Mouse (Mus musculus) lung, adult 2 months (tissue): ENCODE results near the gene Slc5a2. TPM values are rescaled to one million over a fixed set of nuclear protein-coding genes. Genes with fewer than 3 reads are reported as not detected.

ENCODE experiments used
- DNase-seq: peaks from one replicate; pipeline ENCODE4 v3.0.0; 2022
- H3K4me1 ChIP-seq: fragments of 200-500 bp; 2 replicates; pipeline ENCODE4 v1.6.1; 2011; ENCODE audit warnings: low read length; ENCODE audit not compliant: control insufficient read depth, insufficient read depth
- H3K4me3 ChIP-seq: fragments of 200-500 bp; replicated peaks from 2 replicates; pipeline ENCODE3; 2011; ENCODE audit warnings: low read depth, mild to moderate bottlenecking, control low read depth, low read length; ENCODE audit errors: extremely low read depth
- CTCF ChIP-seq: fragments of 200-500 bp; IDR thresholded peaks from 2 replicates; pipeline ENCODE4 v1.5.1; 2011; ENCODE audit warnings: mild to moderate bottlenecking, low read length, control low read depth; ENCODE audit not compliant: insufficient read depth
- POLR2A ChIP-seq: fragments of 200-500 bp; IDR thresholded peaks from 2 replicates; pipeline ENCODE4 v1.6.1; 2011; ENCODE audit warnings: low read depth, mild to moderate bottlenecking, control low read depth, low read length, borderline replicate concordance; ENCODE audit errors: extremely low read depth
- WGBS: fragments of 180-500 bp; shearing (Covaris S2); methylation state at CpG from one replicate; pipeline ENCODE4 v1.1.7; 2018; 5-methylcytosine and 5-hydroxymethylcytosine counted together
- polyA plus RNA-seq: library from polyadenylated mRNA; depleted of rRNA; stranded (reverse); fragments of >200 nt; gene quantifications from 2 replicates; pipeline ENCODE4 v1.2.3, GENCODE M21; 2012

The Slc5a2 gene
- polyA plus RNA-seq, 1 experiment = 0.09 TPM

DNA sequence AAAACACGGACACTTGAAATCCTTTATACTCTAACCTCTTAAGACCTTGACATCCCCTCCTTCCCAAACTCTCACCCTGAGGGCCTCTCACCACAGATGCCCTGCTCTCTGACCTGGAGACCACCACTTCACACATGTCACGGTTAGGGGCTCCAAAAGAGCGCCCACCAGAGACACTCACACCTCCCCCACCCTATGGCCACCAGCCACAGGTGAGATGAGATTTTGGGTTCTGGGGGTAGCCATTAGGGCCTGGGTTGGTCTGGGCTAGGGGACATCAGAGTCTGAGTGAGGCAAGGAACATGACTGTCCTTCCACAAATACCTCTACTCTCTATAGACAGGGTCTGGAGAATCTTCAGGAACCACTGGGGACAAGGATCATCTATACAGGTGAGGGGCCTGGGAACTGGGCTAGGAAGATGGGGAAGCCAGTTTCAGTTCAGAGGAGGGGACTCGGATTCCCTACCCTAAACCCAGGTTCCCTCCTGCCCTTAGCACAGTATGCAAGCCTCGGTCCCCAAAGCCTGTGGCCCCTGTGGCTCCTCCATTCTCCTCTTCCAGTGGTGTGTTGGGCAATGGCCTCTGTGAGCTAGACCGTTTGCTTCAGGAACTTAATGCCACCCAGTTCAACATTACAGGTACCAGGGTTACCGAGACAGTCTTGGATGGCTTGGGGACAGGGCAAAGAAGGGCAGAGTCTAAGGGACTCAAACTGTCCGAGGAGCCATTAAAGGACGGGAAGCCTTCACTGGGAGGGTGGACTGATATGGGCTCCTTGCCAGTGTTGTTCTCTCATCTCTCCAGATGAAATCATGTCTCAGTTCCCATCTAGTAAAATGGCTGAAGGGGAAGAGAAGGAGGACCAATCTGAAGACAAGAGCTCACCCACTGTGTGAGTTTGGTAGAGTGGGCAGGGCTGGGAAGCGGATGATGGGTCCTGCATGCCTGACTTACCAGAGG, 17.1 kb upstream of the Slc5a2 start:
- peaks cover 8% of the 10 kb centered on the region for H3K4me1 ChIP-seq
- DNase-seq = no peak
- TF ChIP-seq POLR2A (no peak), CTCF (no peak)
- WGBS = 51% methylated on average over 10 of the region's 10 CpGs
- peak overlapping the region; percentile 44 for H3K4me3 ChIP-seq

DNA sequence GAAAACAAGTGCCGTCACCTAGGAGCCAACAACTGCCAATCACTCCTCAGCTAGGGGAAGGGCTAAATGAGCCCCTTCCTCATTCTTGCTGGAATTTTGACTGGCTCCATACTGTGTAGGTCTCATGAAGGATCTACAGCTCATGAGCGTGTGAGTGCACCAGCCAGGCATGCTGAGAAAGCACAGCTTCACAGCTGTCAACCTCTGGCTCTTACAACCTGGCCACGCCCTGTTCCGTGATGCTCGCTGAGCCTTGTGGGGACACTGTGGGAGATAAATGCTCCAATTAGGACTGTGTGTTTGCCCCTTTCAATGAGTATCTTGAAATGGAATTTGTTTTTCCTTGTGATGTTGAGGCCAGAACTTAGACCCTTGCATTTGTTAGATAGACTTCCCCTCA, 15.5 kb upstream of the Slc5a2 start:
- no peak; the same call in 1 of the 2 replicates for TF ChIP-seq POLR2A
- TF ChIP-seq CTCF = no peak
- H3K4me1 ChIP-seq = peaks cover 8% of the 10 kb centered on the region
- WGBS = 79% methylated on average over 5 of the region's 5 CpGs
- no peak for DNase-seq
- H3K4me3 ChIP-seq = no peak overlapping the region

DNA sequence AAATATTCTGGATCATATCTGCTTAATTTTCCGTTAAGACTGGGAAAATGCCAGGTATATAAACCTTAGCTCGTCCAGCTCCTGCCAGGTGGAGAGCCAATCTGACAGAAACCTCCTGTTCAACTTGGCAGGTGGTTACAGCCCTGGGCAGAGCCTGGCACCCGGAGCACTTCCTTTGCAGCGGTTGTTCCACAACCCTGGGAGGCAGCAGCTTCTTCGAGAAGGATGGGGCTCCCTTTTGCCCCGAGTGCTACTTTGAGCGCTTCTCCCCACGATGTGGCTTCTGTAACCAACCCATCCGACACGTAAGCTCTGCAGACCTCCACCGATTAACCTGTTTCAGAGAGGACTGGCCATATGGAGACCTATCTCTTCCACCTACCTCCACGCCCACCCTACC, 13.5 kb upstream of the Slc5a2 start:
- no peak for DNase-seq
- no peak overlapping the region for H3K4me3 ChIP-seq
- H3K4me1 ChIP-seq = peaks cover 9% of the 10 kb centered on the region
- TF ChIP-seq POLR2A (no peak), CTCF (no peak)
- WGBS = 57% methylated on average over 12 of the region's 12 CpGs

DNA sequence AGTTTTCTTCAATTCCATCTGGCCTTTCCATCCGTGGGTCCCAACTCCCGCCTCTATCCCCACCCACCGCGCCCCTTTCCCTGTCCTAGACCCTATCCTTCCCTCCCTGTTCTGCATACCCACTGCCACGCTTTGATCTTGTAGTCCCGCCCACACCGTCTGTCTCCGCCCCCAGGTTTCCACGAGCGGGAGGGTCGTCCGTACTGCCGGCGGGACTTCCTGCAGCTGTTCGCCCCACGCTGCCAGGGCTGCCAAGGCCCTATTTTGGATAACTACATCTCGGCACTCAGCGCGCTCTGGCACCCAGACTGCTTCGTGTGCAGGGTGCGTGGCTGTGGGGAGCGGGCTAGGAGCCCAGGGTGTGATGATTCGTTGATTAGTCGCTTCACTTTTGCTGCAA, 12.8 kb upstream of the Slc5a2 start:
- no peak for TF ChIP-seq POLR2A
- TF ChIP-seq CTCF = no peak
- DNase-seq = no peak
- no peak overlapping the region for H3K4me3 ChIP-seq
- H3K4me1 ChIP-seq = peaks cover 15% of the 10 kb centered on the region
- 34% methylated on average over 24 of the region's 24 CpGs for WGBS

DNA sequence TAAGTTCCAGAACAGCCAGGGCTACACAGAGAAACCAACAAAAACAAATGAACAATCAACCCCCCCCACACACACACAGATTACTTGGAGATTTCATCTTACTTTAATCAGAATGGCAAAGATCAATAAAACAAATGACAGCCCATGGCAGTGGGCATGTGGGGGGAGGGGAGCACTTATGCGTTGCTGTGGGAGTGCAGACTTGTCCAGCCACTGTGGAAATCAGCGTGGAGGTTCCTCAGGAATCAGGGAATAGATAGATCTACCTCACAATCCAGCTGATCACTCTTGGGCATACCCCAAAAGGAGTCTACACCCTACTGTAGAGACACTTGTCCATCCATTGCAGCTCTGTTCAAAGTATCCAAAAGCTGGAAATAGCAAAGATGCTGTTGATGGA, 10.5 kb upstream of the Slc5a2 start:
- Histone ChIP-seq H3K4me1 (peaks cover 9% of the 10 kb centered on the region), H3K4me3 (no peak overlapping the region)
- DNase-seq = no peak
- 53% methylated on average over 2 of the region's 2 CpGs for WGBS
- TF ChIP-seq POLR2A = 0 out of 2 replicates have a peak, but pooled peaks have one; percentile 23
- no peak for TF ChIP-seq CTCF

DNA sequence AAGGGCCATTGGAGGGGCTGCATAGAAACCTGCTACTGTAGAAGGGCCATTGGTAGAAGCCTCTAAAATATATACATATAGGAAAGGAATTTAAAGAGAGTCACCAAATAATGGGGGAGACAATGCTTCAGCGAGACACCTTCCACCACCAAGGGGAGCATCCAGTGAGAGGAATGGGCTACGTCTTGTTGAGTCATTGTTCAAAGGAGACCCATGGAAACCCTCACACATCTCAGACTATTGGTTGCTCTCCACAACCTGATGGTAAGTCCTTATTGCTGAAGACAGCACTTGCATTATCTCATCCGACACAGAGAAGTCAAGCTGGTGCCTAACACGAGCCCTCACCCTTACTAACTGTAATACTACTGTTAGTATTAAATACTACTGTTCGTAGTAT, 9.7 kb upstream of the Slc5a2 start:
- no peak for TF ChIP-seq CTCF
- no peak for TF ChIP-seq POLR2A
- H3K4me1 ChIP-seq = peaks cover 9% of the 10 kb centered on the region
- H3K4me3 ChIP-seq = no peak overlapping the region
- WGBS = 76% methylated on average over 5 of the region's 5 CpGs
- no peak for DNase-seq

DNA sequence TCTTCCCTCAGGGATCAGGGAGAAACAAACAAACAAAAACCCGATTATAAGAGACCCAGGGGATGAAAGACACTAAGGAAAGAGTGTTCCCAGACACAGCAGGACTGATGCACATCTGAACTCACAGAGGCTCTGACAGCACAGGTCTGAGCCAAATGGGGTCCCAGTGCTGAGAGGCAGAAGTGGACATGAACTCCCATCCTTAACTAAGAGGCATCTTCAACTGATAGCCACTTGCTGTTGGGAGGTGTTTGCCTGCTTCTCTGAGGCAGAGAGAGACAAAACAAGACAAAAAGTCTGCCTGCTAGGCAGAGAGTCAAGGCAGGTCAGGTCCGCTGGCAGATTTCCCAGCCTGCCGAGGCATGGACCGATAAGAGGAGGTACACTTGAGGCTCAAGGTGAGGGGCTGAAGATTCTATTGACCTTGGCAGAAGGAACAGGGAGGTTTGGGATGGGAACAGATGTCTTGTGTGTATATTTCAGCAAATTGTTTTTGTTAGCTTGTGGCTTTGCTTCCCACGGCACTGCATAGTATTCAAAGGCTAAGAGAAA, 8.6 kb upstream of the Slc5a2 start:
- H3K4me1 ChIP-seq = peaks cover 9% of the 10 kb centered on the region
- TF ChIP-seq POLR2A = no peak
- no peak for TF ChIP-seq CTCF
- H3K4me3 ChIP-seq = no peak overlapping the region
- DNase-seq = no peak
- WGBS = 18% methylated on average over 5 of the region's 5 CpGs

DNA sequence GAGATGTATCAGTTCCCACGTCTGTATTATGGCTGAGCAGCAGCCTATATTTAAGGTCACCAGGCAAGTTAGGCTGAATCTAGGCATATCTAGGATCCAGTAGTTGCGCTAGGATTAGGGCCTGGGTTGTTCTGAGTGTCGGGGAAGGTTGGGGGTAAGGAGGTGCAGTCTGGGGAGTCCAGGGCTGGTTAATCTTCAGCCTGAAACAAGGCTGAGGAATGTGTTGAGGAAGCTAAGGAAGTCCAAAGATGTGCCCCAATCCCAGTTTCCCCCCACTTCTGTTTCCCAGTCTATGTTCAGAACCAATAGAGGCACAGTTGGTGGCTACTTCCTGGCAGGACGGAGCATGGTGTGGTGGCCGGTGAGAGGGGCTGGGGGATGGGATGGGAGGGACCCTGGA, 599 bp downstream of the Slc5a2 start:
- WGBS = 69% methylated on average over 5 of the region's 5 CpGs
- DNase-seq = no peak
- Histone ChIP-seq H3K4me3 (no peak overlapping the region), H3K4me1 (no peaks in the 10 kb centered on the region)
- TF ChIP-seq POLR2A (no peak), CTCF (no peak)

DNA sequence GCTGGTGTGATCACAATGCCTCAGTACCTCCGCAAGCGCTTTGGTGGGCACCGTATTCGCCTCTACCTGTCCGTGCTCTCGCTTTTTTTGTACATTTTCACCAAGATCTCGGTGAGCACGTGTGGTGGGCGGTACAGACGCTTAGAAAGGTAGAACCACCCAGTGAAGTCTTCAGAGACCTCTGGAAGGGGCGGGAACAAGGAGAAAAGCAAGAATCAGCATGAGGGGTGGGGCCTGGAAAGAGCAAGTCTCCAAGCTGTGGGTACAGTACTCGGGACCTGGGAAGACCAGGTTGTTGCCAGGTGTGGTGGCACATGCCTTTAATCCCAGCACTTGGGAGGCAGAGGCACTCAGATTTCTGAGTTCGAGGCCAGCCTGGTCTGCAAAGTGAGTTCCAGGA, 1.9 kb downstream of the Slc5a2 start:
- H3K4me3 ChIP-seq = no peak overlapping the region
- no peak for DNase-seq
- TF ChIP-seq CTCF = no peak
- TF ChIP-seq POLR2A = no peak
- WGBS = 62% methylated on average over 13 of the region's 13 CpGs
- no peaks in the 10 kb centered on the region for H3K4me1 ChIP-seq

DNA sequence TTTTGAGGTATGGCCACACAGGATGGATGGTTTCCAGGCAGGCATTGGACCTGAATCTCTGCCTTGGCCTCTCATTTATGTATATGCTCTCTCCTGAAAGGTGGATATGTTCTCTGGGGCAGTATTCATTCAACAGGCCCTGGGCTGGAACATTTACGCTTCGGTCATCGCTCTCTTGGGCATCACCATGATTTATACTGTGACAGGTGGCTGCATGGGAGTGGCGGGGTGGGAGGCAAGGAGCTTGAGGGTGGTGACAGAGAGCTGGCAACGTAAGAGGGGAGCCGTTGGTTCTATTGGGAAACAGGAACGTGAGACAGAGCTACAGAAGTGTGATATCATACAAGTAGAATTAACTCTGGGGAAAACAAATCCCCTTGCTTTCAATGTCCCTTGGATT, 2.4 kb downstream of the Slc5a2 start:
- 75% methylated on average over 7 of the region's 7 CpGs for WGBS
- DNase-seq = no peak
- no peak for TF ChIP-seq CTCF
- no peak for TF ChIP-seq POLR2A
- Histone ChIP-seq H3K4me1 (no peaks in the 10 kb centered on the region), H3K4me3 (no peak overlapping the region)
